Mouse (Mus musculus) ZHBTc4 (cell line): Measurements from ENCODE around the gene Socs5.

Source experiments
- DNase-seq: peaks from one replicate; pipeline ENCODE4 v3.0.0-alpha.2; 2011; ENCODE audit warnings: low read depth, low spot score

The Socs5 gene

GRCm38 (mm10) chr17:87164312-87164922 lies 56.9 kb downstream of the Socs5 start:
- DNase-seq = no peak

- no peak for DNase-seq
Observed at GRCm38 (mm10) chr17:87167407-87167806, 59.9 kb downstream of the Socs5 start.

GRCm38 (mm10) chr17:87169076-87169475 lies 61.6 kb downstream of the Socs5 start:
- DNase-seq = no peak

- DNase-seq = no peak
Observed at GRCm38 (mm10) chr17:87170364-87170763, 62.9 kb downstream of the Socs5 start.

GRCm38 (mm10) chr17:87172031-87172430 lies 64.6 kb downstream of the Socs5 start:
- DNase-seq = no peak

- no peak for DNase-seq
Observed at GRCm38 (mm10) chr17:87173966-87174365, 66.5 kb downstream of the Socs5 start.

- no peak for DNase-seq
Observed at GRCm38 (mm10) chr17:87174651-87175331, 67.3 kb downstream of the Socs5 start.

GRCm38 (mm10) chr17:87176066-87177012 lies 68.9 kb downstream of the Socs5 start:
- DNase-seq = no peak

- peak; percentile 65 for DNase-seq
Observed at GRCm38 (mm10) chr17:87178596-87179590, 71.4 kb downstream of the Socs5 start.

GRCm38 (mm10) chr17:87179939-87180550 lies 72.6 kb downstream of the Socs5 start:
- DNase-seq = peak; percentile 50

- no peak for DNase-seq
Observed at GRCm38 (mm10) chr17:87181683-87182346, 74.3 kb downstream of the Socs5 start.

GRCm38 (mm10) chr17:87185461-87186066 lies 78.1 kb downstream of the Socs5 start:
- no peak for DNase-seq

GRCm38 (mm10) chr17:87187005-87187404 lies 79.5 kb downstream of the Socs5 start:
- no peak for DNase-seq
